Mouse (Mus musculus) cerebellum, postnatal 25 days (tissue): ENCODE results near the gene Scgb1b12.
"Not testable (repeated sequence)": the region's sequence is repeated elsewhere in the genome, so short reads cannot be mapped to it uniquely, and the experiment has no call there.

Experiments
- DNase-seq, 2 experiments: peaks; one replicate each; pipeline ENCODE4 v3.0.0; 2021; ENCODE audit warnings: mixed read lengths in 2 of 2

Scgb1b12 gene

DNA sequence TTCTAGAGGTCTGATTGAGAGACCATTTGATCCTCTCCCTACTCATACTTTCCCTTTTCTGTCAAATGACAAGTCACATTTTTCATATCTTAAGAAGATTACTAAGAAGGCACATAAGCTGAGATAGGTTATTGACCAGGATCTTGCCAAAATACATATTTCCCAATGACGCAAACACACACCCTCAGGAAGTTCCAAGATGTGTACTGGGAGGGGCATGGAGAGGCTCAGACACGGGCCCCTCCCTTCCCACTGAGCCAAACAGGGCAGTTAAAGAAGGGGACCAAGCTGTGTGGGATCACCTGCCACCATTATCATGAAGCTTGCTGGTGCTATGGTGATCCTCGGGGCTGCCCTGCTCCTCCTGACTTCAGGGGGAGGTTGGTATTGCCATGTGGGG lies at the start of gene Scgb1b12:
Gene Scgb1b12, plus strand, starts transcription at position 301 of the 400 bp plus-strand sequence.
- DNase-seq: not testable (repeated sequence)

DNA sequence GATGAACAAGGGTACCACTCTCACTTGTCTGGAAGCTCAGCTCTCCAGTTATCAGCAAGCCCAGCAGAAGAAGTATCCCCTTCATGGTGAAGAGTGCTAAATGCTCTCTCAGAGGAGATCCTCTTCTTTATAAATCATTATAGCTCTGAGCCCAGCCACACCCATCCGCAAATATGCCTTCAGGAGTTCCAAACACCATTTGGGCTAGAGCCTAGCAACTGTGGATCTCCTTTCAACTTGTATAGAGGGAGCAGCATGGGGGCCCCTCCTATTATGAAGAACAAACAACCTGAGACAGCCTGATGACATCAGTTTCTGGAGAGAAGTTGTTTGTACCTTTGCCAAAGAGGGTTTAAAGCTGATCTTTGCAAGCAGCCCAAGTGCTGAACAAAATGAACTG lies 6.8 kb upstream of the Scgb1b12 start, which contains the start of gene Scgb2b12:
Gene Scgb2b12, minus strand, starts transcription at position 101 of the 400 bp plus-strand sequence.
- DNase-seq: not testable (repeated sequence)
